Mouse (Mus musculus) C2C12 (cell line): ENCODE measurements around the gene Wwp2. TPM values are rescaled to one million over a fixed set of nuclear protein-coding genes. Genes with fewer than 3 reads are reported as not detected.
A peak's percentile ranks its signal among the peaks of the same experiment; 100 is the strongest.

Experiments
- H3K27me3 ChIP-seq: one replicate; pipeline ENCODE4 v1.6.1; 2011; ENCODE audit not compliant: control insufficient read depth, insufficient read depth, insufficient read length
- H3K36me3 ChIP-seq: one replicate; pipeline ENCODE4 v1.6.1; 2011; ENCODE audit not compliant: control insufficient read depth, insufficient read depth
- H3K4me3 ChIP-seq: one replicate; pipeline ENCODE4 v1.5.1; 2011; ENCODE audit warnings: mild to moderate bottlenecking, control low read depth; ENCODE audit not compliant: poor library complexity, insufficient read depth, severe bottlenecking
- H3K79me2 ChIP-seq: one replicate; pipeline ENCODE4 v1.6.1; 2011; ENCODE audit not compliant: control insufficient read depth, insufficient read depth
- H3K79me3 ChIP-seq: one replicate; pipeline ENCODE4 v1.6.1; 2011; ENCODE audit warnings: low read depth, control low read depth
- H3ac ChIP-seq: one replicate; pipeline ENCODE3; 2011; ENCODE audit warnings: low read depth; ENCODE audit not compliant: control insufficient read depth, insufficient read length
- CEBPB ChIP-seq: IDR thresholded peaks from one replicate; pipeline ENCODE4 v1.6.1; 2011; ENCODE audit warnings: low read depth, mild to moderate bottlenecking, control low read depth, moderate library complexity
- CTCF ChIP-seq: IDR thresholded peaks from one replicate; pipeline ENCODE4 v1.5.1; 2011; ENCODE audit not compliant: control insufficient read depth, insufficient read depth, insufficient read length
- FOSL1 ChIP-seq: IDR thresholded peaks from one replicate; pipeline ENCODE4 v1.8.0; 2011; ENCODE audit warnings: mild to moderate bottlenecking, low read length; ENCODE audit not compliant: poor library complexity, insufficient read depth, severe bottlenecking
- MAX ChIP-seq: IDR thresholded peaks from one replicate; pipeline ENCODE4 v1.6.1; 2011; ENCODE audit warnings: mild to moderate bottlenecking, control low read depth
- MYOD1 ChIP-seq: IDR thresholded peaks from one replicate; pipeline ENCODE4 v1.6.1; 2011; ENCODE audit warnings: low read depth; ENCODE audit not compliant: control insufficient read depth, insufficient read length
- MYOG ChIP-seq: IDR thresholded peaks from one replicate; pipeline ENCODE4 v1.6.1; 2011; ENCODE audit not compliant: control insufficient read depth, insufficient read length; ENCODE audit errors: extremely low read depth
- USF1 ChIP-seq: IDR thresholded peaks from one replicate; pipeline ENCODE4 v1.6.1; 2011; ENCODE audit warnings: low read depth, mild to moderate bottlenecking, control low read depth, moderate library complexity
- polyA plus RNA-seq: library from polyadenylated mRNA; unstranded; fragments of >200 nt; fragmentation: generic; extraction: Trizol; gene quantifications from one replicate; pipeline ENCODE4 v1.2.1, GENCODE M21; 2012; ENCODE audit warnings: missing spikeins

Gene Wwp2
- polyA plus RNA-seq, 1 experiment, result 78.8 TPM

- Histone ChIP-seq H3K79me2 (peaks cover 34% of the 10 kb centered on the region), H3K79me3 (peaks cover 15% of the 10 kb centered on the region), H3K4me3 (no peak overlapping the region), H3ac (no peak overlapping the region), H3K27me3 (no peaks in the 10 kb centered on the region), H3K36me3 (peaks cover 68% of the 10 kb centered on the region)
- TF ChIP-seq CTCF (no peak), MYOG (no peak), MAX (no peak), USF1 (no peak), CEBPB (no peak), MYOD1 (no peak), FOSL1 (no peak)
Observed at GRCm38 (mm10) chr8:107580879-107581278, 144.7 kb downstream of the Wwp2 start.

GRCm38 (mm10) chr8:107581536-107581935 lies 145.4 kb downstream of the Wwp2 start:
- Histone ChIP-seq H3K4me3 (no peak overlapping the region), H3K27me3 (no peaks in the 10 kb centered on the region)

GRCm38 (mm10) chr8:107582136-107582535 lies 146.0 kb downstream of the Wwp2 start:
- Histone ChIP-seq H3ac (no peak overlapping the region), H3K79me3 (peaks cover 27% of the 10 kb centered on the region), H3K79me2 (peaks cover 47% of the 10 kb centered on the region), H3K4me3 (no peak overlapping the region), H3K36me3 (peaks cover 75% of the 10 kb centered on the region), H3K27me3 (no peaks in the 10 kb centered on the region)
- TF ChIP-seq USF1 (no peak), CTCF (no peak), MAX (no peak), FOSL1 (no peak), MYOD1 (no peak), MYOG (no peak), CEBPB (no peak)

More at GRCm38 (mm10) chr8:107581536-107581935, 145.4 kb downstream of the Wwp2 start:
- Histone ChIP-seq H3K36me3 (peaks cover 74% of the 10 kb centered on the region), H3ac (no peak overlapping the region), H3K79me2 (peaks cover 41% of the 10 kb centered on the region), H3K79me3 (peaks cover 21% of the 10 kb centered on the region)
- no peak for TF ChIP-seq USF1
- no peak for TF ChIP-seq MAX
- TF ChIP-seq MYOD1, result no peak
- no peak for TF ChIP-seq CEBPB
- no peak for TF ChIP-seq CTCF
- TF ChIP-seq FOSL1, result no peak
- no peak for TF ChIP-seq MYOG

- TF ChIP-seq MYOD1 (no peak), CEBPB (no peak), USF1 (no peak), CTCF (no peak), MYOG (no peak), MAX (no peak), FOSL1 (no peak)
- peaks cover 41% of the 10 kb centered on the region for H3K36me3 ChIP-seq
- peaks cover 58% of the 10 kb centered on the region for H3K79me2 ChIP-seq
- no peaks in the 10 kb centered on the region for H3K27me3 ChIP-seq
- H3K79me3 ChIP-seq, result peaks cover 34% of the 10 kb centered on the region
- H3K4me3 ChIP-seq, result peak overlapping the region; percentile 98
- peak overlapping the region; percentile 99 for H3ac ChIP-seq
Observed at GRCm38 (mm10) chr8:107587429-107587994, 151.3 kb downstream of the Wwp2 start.

GRCm38 (mm10) chr8:107587995-107588780 lies 152.0 kb downstream of the Wwp2 start, which contains the start of gene Psmd7:
Psmd7 (minus strand) TSS chr8:107588464.
- Histone ChIP-seq H3K36me3 (peaks cover 35% of the 10 kb centered on the region), H3ac (peak within 1 kb of the TSS; percentile 99), H3K27me3 (no peaks in the 10 kb centered on the region), H3K4me3 (peak within 1 kb of the TSS; percentile 98), H3K79me2 (peaks cover 52% of the 10 kb centered on the region), H3K79me3 (peaks cover 34% of the 10 kb centered on the region)
- TF ChIP-seq CTCF (no peak), MAX (peak; percentile 63), MYOD1 (no peak), MYOG (no peak), FOSL1 (no peak), CEBPB (no peak), USF1 (no peak)
